Mouse (Mus musculus): ENCODE results near the gene Sez6l2.
"Not testable (repeated sequence)": the region's sequence is repeated elsewhere in the genome, so short reads cannot be mapped to it uniquely, and the experiment has no call there.

Sez6l2 gene

DNA sequence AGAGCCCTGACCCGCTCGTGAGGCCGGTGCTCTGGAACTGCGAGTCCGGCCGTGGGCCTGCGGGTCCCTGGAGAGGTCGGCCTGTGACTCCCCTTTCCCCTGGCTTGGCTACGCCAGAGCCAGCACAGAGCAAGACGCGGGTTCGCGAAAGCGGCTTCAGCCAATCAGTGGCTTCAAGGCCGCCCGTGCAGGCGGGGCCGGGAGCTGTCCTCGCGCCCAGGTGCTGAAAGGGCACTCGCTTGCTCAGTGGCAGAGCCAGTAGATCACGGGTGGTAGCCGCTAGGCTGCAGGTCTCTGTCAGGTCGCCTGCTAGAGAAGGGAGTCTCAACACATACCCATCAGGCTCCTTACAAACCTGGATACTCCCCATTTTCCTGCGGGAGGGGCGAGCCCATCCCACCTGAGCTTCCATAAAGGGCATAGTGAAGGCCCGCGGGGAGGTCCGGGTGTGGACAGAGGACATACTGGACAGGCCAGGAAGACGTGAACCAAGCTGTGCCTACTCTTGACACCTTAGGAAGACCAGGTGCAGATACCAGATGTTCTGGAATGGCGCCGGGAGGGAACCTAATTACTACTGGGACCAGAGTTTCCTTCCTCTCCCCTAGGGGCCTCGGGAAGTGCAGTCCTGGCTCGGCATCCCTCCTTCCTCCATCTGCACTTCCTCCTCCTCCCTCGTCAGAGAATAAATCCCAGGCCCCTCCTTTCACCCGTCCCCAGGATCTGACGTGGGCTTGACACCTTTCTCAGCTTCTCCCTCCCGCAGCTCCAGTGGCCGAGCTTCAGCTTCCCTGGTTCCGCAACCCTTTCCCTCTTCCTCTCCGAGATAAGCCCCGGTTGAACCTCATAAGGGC, at the start of gene Sez6l2:
Gene Sez6l2 (plus strand): TSS at position 771 of the 854 bp plus-strand sequence.
- DNase-seq = peak; percentile 97 to 98

DNA sequence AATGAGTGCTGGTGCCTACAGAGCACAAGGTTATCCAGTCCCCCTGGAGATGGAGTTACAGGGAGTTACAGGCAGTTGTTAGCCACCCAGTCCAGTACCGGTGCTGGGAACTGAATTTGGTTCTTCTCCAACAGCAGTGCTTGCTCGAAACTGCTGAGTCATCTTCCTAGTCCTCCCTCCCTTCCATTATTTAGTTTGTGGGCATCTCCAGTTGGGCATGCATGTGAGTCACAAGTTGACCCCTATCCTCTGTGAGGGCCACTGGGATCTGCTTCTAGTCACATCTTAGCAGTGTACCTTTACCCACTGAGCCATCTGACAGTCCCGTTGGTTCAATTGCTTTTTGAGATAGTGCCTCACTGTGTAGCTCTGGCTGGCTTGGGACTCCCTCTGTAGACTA, 44.8 kb upstream of the Sez6l2 start:
- DNase-seq = no peak

DNA sequence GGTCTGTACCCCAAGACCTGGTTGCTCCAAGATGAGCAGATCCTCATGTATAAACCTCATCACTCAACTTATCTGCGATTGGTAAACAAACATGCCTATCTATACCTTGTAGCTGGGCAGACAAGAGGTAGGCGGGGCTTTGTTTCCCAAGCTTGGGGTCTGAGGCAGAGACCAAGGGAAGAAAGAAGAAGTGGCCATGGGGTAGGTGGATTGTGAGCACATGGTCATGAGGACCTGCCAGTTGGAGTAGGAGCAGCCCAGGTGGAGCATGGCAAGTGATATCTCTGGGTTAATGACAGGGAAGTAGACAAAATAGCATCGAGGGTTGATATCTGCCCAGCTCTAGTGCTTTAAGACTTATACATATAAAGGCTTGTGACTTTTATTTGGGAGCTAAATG, 35.5 kb upstream of the Sez6l2 start:
- DNase-seq = no peak

DNA sequence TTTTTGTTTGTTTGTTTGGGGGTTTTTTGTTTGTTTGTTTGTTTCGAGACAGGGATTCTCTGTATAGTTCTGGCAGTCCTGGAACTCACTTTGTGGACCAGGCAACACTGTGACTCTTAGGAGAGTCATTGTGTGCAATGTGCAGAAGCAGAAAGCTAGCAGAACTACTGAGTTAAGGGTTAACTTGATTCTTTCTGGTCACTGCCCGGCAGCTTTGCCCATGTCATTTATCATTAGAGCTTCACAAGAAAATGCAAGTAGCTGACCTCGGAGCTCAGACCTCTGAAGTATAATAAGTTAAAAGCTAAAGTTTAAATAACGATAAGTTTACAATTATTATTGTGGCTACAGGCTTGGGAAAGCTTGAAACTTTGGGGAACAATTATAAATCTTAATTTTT, 32.0 kb upstream of the Sez6l2 start:
- DNase-seq = not testable (repeated sequence)

- DNase-seq = no peak
Observed at GRCm38 (mm10) chr7:126919973-126920372, 30.4 kb upstream of the Sez6l2 start.

DNA sequence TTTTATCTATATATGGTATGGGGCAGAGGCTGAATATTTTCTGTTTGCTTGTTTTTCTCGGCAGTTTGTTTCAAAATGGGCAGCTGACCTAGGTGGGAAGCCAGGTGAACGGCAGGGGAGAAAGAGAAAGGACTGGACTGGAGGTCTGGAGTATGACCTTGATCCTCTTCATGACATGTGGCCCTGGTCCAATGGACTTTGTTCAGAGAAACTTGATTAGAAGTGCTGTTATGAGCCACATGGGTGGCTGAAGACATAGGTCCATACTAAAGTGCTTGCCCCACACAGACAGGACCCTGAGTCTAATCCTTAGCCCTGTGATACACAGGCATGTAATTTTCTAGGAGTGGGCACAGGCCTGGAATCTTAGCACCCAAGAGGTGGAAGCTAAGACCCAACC, 28.8 kb upstream of the Sez6l2 start:
- no peak for DNase-seq

- peak; percentile 77 to 85 for DNase-seq
Observed at GRCm38 (mm10) chr7:126922624-126923060, 27.7 kb upstream of the Sez6l2 start, which contains the start of gene Tmem219. Gene Tmem219, minus strand, starts transcription at chr7:126922917.

- no peak for DNase-seq
Observed at GRCm38 (mm10) chr7:126923999-126924398, 26.4 kb upstream of the Sez6l2 start.

DNA sequence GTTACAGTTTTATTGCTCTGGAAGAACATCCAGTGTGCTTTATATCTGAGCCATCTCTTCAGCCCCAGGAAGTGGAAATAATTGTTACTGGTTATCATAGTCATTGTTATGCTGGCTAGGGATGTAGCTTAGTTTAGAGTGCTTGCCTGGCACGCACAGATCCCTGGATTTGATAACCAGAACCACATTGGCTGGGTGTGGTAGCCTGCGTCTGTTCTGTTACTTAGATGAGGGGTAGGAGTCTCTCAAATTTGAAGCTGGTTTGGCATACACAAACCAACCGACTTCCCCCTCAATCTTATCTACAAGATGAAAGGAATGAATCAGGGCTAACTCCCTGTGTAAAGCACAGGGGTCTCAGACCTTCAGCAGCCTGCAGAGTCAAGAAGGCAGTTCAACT, 24.1 kb upstream of the Sez6l2 start:
- DNase-seq = no peak

GRCm38 (mm10) chr7:126928384-126929037, 21.9 kb upstream of the Sez6l2 start, which contains the start of gene Kctd13:
Gene Kctd13, plus strand, starts transcription at chr7:126928879.
- DNase-seq = peak; percentile 95 to 97

- DNase-seq = no peak
Observed at GRCm38 (mm10) chr7:126929046-126929445, 21.3 kb upstream of the Sez6l2 start.

GRCm38 (mm10) chr7:126932652-126933051, 17.7 kb upstream of the Sez6l2 start:
- no peak for DNase-seq

DNA sequence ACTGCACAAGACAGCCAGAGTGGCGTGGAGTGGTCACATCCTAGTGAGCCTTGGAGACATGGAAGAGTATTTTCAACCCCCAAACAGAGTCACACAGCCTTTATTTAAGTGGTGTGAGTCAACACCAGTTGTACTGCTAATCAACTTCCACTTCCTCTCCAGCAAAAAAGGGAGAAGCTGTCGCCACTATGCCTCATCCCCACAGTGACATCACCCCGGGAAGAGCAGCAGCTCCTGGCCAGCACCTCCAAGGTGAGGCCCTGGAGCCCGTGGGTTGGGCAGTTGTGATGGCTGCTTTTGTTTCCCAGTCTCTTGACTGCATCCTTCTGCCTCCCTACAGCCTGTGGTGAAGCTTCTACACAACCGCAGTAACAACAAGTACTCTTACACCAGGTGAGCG, 9.2 kb upstream of the Sez6l2 start:
- DNase-seq = no peak

DNA sequence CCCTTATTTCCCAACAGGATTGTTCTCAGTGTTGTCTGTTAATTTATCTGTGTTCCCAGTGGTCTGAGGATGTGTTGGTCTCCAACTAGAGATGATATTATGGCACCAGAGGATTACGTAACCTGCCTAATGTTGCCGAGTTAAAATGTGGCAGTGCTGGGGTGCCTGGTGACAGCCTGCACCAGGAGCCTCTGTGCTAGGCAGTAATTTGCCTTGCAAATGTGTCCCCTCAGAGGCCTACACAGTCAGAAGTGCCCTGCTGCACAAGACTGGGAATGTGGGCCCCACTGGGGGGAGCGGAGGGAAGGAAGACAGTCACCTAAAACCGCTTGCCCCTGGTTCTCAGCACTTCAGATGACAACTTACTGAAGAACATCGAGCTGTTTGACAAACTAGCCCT, 8.6 kb upstream of the Sez6l2 start:
- DNase-seq = no peak

GRCm38 (mm10) chr7:126946530-126946929, 3.8 kb upstream of the Sez6l2 start:
- peak; percentile 67 to 75 for DNase-seq

- DNase-seq = no peak
Observed at GRCm38 (mm10) chr7:126948626-126949025, 1.7 kb upstream of the Sez6l2 start.

DNA sequence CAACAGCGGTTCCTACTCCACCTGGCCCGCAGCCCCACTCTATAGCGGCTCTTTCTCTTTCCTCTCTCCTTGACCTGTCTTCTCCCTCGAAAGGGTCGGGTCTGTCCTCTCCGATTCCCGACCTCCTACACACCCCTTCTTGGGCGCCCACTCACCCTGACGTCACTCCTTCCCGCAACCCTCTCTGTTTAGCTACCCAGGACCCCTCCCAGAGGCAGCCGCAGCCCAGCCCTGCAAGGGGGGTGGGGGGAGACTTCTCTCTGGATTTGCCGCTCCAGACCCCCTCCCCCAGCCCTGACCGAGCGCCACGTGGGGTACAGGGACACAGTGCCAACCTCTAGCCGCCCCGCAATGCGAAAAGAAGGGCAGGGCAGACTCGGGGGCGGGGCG, 965 bp upstream of the Sez6l2 start, which contains the start of gene Asphd1:
Gene Asphd1 (minus strand): TSS at position 180 of the 390 bp plus-strand sequence.
- DNase-seq = no peak

DNA sequence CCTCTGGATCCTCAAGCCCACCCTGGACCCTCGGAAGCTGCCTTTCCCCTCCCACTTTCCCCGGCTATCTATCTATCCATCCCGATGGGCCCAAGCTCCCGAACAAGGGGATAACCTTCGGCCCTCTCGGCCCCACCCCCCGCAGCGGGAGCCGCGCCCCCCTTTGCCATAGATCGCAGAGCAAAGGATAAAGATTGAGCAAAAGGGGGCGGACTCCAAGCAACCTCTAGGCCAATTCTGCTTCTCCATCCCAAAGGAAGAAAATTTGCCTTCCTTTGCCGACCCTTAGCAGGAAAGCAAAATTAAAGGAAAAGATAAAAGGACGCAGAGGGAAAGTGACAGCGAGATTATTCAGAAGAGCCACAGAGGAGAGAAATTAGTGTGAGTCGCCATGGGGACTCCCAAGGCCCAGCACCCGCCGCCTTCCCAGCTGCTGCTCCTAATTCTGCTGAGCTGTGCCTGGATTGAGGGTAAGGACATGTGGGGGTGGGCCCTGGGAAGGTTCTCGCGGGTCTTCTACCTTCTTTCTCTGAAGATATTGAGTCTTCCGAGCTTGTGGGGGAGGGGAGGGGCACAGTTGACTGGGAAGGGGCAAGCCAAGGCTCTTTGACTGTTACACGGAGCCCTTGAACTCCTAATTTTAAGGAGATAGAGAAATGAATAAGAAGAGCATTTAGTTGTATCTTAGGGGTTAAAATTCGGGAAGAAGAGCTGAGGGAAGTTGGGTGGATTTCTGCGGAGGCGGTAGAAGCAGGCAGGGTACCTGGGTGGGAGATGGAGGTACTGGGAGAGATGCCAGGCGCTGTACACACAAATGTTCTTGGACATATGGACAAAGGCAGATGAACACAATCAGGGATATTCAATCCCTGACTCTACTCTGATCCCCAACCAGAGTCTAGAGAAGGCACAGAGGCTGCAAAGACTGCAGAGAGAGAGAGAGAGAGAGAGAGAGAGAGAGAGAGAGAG, 568 bp downstream of the Sez6l2 start:
- DNase-seq = no peak

DNA sequence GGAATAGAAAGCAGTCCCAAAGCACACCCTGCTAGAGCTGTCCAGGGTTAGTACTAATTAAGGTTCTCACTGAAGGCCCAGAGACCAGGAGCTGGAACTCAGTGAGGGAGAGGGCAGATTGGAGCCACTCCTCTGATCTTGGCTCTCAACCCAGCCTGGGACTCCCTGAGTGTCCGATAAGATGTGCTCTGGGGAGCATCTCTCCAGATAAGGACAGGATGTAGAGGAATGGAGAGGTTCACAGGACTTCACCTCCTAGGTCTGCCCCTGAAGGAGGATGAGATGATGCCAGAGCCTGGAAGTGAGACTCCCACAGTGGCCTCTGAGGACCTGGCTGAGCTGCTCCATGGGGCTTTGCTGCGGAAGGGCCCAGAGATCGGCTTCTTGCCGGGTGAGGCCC, 1.4 kb downstream of the Sez6l2 start:
- no peak for DNase-seq

GRCm38 (mm10) chr7:126952646-126953045, 2.3 kb downstream of the Sez6l2 start:
- no peak for DNase-seq

DNA sequence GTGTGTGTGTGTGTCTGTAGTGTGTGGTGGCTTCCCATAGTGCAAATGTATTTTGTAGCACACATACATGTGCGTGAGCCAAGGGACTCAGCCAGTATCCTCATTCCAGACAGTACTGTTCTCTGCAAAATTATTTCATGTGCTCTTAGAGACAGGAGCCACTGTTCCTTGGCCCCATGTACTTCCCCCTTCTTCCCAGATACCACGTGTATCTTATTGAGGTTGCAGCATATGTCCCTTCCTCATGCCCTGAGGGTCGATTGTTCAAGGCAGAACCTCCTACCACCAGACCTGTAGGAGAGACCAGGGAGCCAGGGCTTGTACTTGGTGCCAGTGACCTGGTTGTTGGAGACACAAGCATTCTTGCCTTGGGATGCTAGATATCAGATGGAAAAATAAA, 4.8 kb downstream of the Sez6l2 start:
- DNase-seq = no peak

GRCm38 (mm10) chr7:126959780-126960179, 9.4 kb downstream of the Sez6l2 start:
- DNase-seq = no peak

DNA sequence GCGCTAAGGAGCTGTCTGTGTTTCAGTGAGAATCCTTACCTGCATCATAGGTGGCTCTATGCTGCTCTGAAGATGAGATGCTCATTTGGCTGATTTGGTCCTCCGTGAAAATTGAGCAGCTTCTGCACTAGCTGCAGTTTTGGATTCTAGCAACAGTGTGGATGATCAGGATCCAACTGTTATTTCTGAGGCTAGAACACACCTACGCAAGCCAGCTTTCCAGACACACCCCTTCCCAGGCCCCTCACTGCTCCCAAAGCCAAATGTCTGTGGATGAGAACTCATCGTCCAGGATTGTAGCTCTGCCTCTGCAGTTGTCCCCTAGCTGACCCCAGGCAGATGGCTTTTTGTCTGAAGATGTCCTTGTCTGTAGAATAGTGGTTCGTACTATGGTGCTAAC, 10.7 kb downstream of the Sez6l2 start:
- no peak for DNase-seq

Data from kidney, postnatal 4 days (tissue).